Mouse (Mus musculus): ENCODE results near the gene Mef2c. TPM values are rescaled to one million over a fixed set of nuclear protein-coding genes. Genes with fewer than 3 reads are reported as not detected.

The Mef2c gene
- polyA plus RNA-seq, 1 experiment from 2014 or later = 13.0 TPM

DNA sequence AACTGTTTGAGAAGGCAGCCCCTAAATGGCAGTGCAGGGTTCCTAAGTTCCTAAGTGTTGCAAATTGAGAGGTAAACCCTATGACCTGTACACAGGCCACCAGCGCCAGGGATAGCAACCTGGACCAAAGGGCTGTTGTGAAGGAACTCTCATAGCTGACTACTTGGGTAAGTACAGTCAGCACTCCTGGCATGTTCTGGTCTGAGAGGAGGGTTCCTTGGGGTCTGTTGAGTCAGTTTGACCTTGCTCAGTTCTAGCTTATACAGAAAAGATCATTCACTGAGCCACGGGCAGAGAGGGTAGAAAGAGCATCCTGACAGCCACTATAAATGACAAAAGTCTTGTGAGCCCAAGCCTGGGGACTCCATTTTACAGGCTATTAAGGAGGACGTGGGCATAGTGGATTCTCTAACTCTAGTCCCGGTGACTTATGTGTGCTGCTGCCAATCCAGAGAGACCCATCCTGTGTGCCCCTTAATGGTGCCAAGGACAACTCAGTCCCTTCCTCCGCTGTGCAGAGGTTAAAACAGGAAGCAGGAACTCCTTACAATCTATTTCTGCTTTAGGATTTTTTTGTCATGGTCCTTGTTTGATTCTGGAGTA is 209.0 kb downstream of the Mef2c start:
- WGBS (ENCODE audit: insufficient replicate concordance) = 13% methylated on average over 5 of the region's 5 CpGs
- Histone ChIP-seq H3K9ac (ENCODE audit: low read depth, low read length) (no peak overlapping the region), H3K27ac (ENCODE audit: low read length) (no peak overlapping the region), H3K4me3 (ENCODE audit: low read depth, low read length) (no peak overlapping the region), H3K27me3 (ENCODE audit: control insufficient read depth, insufficient read depth, low read depth, low read length) (peaks cover 51% of the 10 kb centered on the region), H3K36me3 (ENCODE audit: control insufficient read depth, insufficient read depth) (no peaks in the 10 kb centered on the region), H3K4me1 (ENCODE audit: control insufficient read depth, low read depth, low read length) (no peaks in the 10 kb centered on the region), H3K9me3 (replicated peaks; ENCODE audit: control insufficient read depth, low read length) (no peaks in the 10 kb centered on the region), H3K4me2 (ENCODE audit: low read depth, low read length) (no peak overlapping the region)
- ATAC-seq (ENCODE audit: low read depth) = no peak

DNA sequence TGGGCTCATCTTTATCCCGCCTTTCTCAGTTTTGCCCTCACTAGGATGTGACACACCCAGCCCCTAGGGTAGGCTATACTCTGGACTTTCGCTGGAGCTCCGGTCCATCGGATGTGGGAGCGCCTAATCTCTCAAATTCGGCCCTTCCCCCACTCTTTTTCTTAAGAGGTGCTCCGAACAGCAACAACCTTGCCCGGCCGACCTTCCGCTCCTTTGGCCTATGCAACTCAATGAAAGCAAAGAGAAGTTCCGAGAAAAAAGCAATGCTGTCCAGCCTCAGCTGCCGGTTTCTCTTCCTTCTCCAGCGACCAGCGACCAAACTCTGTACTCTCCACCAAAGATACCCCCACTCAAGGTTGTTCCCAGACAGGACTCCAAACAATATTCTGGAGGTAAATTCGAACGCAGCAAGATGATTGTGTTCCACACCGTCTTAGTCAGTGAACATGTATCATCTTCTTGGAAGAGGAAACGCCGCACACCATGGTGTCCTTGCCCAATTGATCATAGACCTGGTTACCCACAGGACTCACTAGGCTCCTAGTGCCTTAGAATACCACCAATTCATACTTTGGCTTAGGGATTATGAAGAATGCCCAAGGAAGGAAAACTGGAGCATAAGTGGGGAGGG is 209.9 kb downstream of the Mef2c start:
- Histone ChIP-seq H3K9ac (ENCODE audit: low read depth, low read length) (no peak overlapping the region), H3K36me3 (ENCODE audit: control insufficient read depth, insufficient read depth) (no peaks in the 10 kb centered on the region), H3K27ac (ENCODE audit: low read length) (no peak overlapping the region), H3K27me3 (ENCODE audit: control insufficient read depth, insufficient read depth, low read depth, low read length) (peaks cover 60% of the 10 kb centered on the region), H3K4me3 (ENCODE audit: low read depth, low read length) (no peak overlapping the region), H3K4me1 (ENCODE audit: control insufficient read depth, low read depth, low read length) (no peaks in the 10 kb centered on the region), H3K9me3 (replicated peaks; ENCODE audit: control insufficient read depth, low read length) (no peaks in the 10 kb centered on the region), H3K4me2 (ENCODE audit: low read depth, low read length) (no peak overlapping the region)
- 5% methylated on average over 19 of the region's 19 CpGs for WGBS (ENCODE audit: insufficient replicate concordance)
- ATAC-seq (ENCODE audit: low read depth) = no peak

DNA sequence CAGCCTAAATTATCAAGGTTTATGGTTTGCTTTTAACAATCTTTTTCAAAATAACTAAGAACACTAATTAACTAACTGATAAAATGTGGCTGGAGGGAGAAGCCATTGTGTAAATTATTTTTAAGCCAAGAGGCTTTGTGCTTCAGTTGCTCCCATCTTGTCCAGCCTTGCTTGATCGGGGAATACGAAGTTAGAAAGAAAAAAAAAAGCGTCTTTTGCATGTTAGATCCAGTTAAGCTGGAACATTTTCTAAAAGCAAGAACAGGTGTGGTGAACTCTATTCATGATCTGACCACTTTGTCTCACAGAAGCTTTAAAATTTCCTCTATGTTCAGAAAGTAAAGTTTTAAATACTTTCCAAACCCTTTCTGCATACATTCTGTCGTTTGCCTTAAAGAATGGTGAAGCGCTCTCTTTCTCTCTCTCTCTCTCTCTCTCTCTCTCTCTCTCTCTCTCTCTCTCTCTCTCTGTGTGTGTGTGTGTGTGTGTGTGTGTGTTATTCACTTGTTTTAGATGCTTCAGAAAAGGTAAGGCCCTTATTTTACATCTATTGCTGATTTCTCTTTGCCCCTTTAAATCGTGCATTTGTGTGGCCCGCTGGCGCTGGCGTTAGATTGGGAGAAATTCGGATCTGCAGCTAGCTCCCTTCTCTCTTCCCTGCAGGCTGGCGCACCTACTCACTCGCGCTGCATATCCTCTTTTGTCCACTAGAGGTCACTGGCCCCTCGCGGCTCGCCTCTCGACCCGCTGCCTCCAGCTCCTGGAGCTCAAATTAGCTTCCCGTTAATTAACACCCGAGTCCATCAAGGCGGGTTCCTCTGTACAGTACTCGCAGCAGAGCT is 210.9 kb downstream of the Mef2c start:
- WGBS (ENCODE audit: insufficient replicate concordance) = under 1% methylated on average over 22 of the region's 22 CpGs
- H3K4me2 ChIP-seq (ENCODE audit: low read depth, low read length) = no peak overlapping the region
- H3K4me1 ChIP-seq (ENCODE audit: control insufficient read depth, low read depth, low read length) = no peaks in the 10 kb centered on the region
- H3K9me3 ChIP-seq (replicated peaks; ENCODE audit: control insufficient read depth, low read length) = no peaks in the 10 kb centered on the region
- H3K27me3 ChIP-seq (ENCODE audit: control insufficient read depth, insufficient read depth, low read depth, low read length) = peaks cover 68% of the 10 kb centered on the region
- no peak overlapping the region for H3K27ac ChIP-seq (ENCODE audit: low read length)
- H3K4me3 ChIP-seq (ENCODE audit: low read depth, low read length) = no peak overlapping the region
- no peak for ATAC-seq (ENCODE audit: low read depth)
- no peak overlapping the region for H3K9ac ChIP-seq (ENCODE audit: low read depth, low read length)
- no peaks in the 10 kb centered on the region for H3K36me3 ChIP-seq (ENCODE audit: control insufficient read depth, insufficient read depth)

DNA sequence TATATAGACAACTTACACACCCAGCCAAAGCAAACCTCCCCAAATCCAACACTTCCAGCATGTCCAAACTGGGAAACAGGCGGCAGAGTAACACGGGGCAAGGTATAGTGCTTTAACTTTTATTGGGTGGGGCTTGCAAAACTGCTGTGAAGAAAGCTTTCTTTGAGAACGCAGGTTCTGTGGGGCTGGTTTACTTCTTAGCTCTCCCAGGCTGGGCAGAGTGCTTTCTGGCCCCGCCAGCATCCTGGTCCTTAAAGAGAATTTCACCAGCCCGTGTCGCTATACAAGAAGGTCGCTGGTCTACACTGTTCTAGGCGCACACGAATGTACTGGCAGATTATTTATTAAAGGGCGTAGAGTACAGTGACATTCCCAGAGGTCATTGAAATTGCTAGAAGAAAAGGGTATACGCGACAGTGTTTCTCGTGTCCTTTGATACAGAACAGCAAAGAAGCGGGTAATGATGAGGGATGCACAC is 211.5 kb downstream of the Mef2c start:
- WGBS (ENCODE audit: insufficient replicate concordance) = 5% methylated on average over 14 of the region's 14 CpGs
- no peaks in the 10 kb centered on the region for H3K36me3 ChIP-seq (ENCODE audit: control insufficient read depth, insufficient read depth)
- no peaks in the 10 kb centered on the region for H3K4me1 ChIP-seq (ENCODE audit: control insufficient read depth, low read depth, low read length)
- H3K9me3 ChIP-seq (replicated peaks; ENCODE audit: control insufficient read depth, low read length) = no peaks in the 10 kb centered on the region
- no peak overlapping the region for H3K4me3 ChIP-seq (ENCODE audit: low read depth, low read length)
- ATAC-seq (ENCODE audit: low read depth) = no peak
- H3K27ac ChIP-seq (ENCODE audit: low read length) = no peak overlapping the region
- no peak overlapping the region for H3K4me2 ChIP-seq (ENCODE audit: low read depth, low read length)
- H3K9ac ChIP-seq (ENCODE audit: low read depth, low read length) = no peak overlapping the region
- peaks cover 75% of the 10 kb centered on the region for H3K27me3 ChIP-seq (ENCODE audit: control insufficient read depth, insufficient read depth, low read depth, low read length)

DNA sequence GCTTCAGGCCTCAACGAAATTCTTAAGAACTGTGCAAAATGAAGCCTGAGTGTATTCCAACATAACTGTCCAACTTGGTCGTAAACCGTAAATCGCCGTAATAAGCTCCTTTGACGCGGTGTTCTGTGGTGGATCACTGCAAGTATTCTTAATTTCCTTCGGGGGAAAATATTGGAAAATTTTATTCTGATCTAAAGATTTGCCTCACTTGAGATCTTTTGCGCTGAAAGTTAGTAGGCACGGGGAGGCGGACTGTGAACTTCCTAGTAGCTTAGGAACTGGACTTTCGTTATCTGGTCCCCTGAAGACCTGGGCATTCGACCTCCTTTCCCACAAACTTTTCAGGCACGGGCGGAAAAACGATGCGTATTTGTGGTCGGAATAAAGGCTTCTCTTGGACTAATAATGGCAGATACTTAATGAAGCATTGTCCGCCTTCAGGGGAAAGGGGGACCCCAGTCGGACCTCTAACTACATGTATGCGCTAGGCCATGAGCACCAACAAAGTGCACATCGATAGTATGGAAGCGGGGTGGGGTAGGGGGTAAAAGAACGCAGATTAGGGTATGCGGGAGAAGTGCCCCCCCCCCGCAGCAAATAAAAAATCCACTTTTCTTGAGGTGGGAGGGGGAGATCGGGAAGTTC is 212.3 kb downstream of the Mef2c start:
- peaks cover 81% of the 10 kb centered on the region for H3K27me3 ChIP-seq (ENCODE audit: control insufficient read depth, insufficient read depth, low read depth, low read length)
- 4% methylated on average over 27 of the region's 27 CpGs for WGBS (ENCODE audit: insufficient replicate concordance)
- no peak overlapping the region for H3K27ac ChIP-seq (ENCODE audit: low read length)
- H3K4me3 ChIP-seq (ENCODE audit: low read depth, low read length) = no peak overlapping the region
- H3K4me2 ChIP-seq (ENCODE audit: low read depth, low read length) = no peak overlapping the region
- no peak for ATAC-seq (ENCODE audit: low read depth)
- no peaks in the 10 kb centered on the region for H3K4me1 ChIP-seq (ENCODE audit: control insufficient read depth, low read depth, low read length)
- H3K36me3 ChIP-seq (ENCODE audit: control insufficient read depth, insufficient read depth) = no peaks in the 10 kb centered on the region
- H3K9ac ChIP-seq (ENCODE audit: low read depth, low read length) = no peak overlapping the region
- no peaks in the 10 kb centered on the region for H3K9me3 ChIP-seq (replicated peaks; ENCODE audit: control insufficient read depth, low read length)

Measured in liver, embryonic 16.5 days (tissue).